Mouse (Mus musculus) cerebellum, postnatal 10 days (tissue): Measurements from ENCODE around the gene Nup93.

Experiments
- DNase-seq, 2 experiments: peaks; one replicate each; pipeline ENCODE4 v3.0.0; 2021; ENCODE audit warnings: mixed read lengths in 2 of 2

Gene Nup93

GRCm38 (mm10) chr8:94323041-94323440 lies 108.7 kb downstream of the Nup93 start:
- DNase-seq = no peak

GRCm38 (mm10) chr8:94324071-94324470 lies 109.7 kb downstream of the Nup93 start:
- DNase-seq = no peak

GRCm38 (mm10) chr8:94326016-94326415 lies 111.7 kb downstream of the Nup93 start:
- DNase-seq = peak in 1 of 2 experiments; percentile 22

GRCm38 (mm10) chr8:94328932-94329728 lies 114.8 kb downstream of the Nup93 start, which contains the start of gene Slc12a3:
Gene Slc12a3, plus strand, starts transcription at chr8:94329201.
- peak in 1 of 2 experiments; percentile 30 for DNase-seq

GRCm38 (mm10) chr8:94330733-94331132 lies 116.4 kb downstream of the Nup93 start:
- peak; percentile 68 to 80 for DNase-seq

DNA sequence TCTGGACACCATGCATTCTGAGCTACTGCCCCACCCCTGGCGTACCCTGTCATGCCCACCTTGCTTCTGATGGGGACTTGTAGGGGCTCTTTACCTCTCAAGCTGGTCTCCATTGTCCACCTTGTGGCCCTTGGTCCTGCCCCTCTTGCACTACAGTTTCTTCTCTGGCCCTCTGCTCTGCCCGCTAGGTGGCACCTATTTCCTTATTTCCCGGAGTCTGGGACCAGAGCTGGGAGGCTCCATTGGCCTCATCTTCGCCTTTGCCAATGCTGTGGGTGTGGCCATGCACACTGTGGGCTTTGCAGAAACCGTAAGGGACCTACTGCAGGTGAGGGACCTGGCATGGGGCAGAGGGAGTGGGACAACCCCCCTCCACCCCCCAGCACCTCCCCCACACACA lies 119.0 kb downstream of the Nup93 start:
- peak in 1 of 2 experiments; percentile 21 for DNase-seq

DNA sequence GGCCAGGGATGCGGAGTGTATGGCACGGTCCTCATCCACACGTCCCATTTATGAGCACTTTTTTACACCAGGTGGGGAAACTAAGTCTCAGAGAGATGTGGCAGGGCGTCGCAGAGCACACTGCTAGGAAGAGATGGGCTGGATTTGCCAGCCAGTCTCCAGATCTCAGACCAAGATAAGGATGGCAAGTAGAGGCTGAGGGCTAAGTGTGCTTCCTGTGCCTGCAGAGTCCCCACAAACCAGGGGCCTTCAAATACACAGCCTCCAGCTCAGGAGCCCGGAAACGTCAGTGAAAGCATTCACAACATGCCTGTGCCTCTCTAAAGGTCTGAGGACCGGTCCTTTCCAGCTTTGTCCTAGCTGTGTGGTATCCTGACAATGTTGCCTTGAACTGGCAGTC lies 123.2 kb downstream of the Nup93 start:
- DNase-seq = no peak

GRCm38 (mm10) chr8:94340796-94341195 lies 126.4 kb downstream of the Nup93 start:
- no peak for DNase-seq

DNA sequence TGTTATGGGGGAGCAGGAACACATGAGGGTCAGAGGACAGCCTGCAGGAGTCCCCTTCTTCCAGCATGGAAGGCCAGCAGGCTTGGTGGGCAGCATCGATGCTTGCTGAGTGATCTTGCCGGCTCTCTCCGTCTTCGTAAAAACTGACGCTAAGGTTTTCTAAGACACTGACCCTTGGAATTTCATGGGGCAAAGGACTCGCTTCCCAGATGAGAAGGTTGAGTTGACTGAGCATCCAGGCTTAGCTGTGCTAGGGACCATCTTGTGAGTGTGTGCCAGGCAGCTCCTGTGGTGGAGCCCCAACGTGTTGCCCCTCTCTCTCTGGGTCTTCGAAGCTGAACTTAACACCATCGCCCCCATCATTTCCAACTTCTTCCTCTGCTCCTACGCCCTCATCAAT lies 128.3 kb downstream of the Nup93 start:
- no peak for DNase-seq

DNA sequence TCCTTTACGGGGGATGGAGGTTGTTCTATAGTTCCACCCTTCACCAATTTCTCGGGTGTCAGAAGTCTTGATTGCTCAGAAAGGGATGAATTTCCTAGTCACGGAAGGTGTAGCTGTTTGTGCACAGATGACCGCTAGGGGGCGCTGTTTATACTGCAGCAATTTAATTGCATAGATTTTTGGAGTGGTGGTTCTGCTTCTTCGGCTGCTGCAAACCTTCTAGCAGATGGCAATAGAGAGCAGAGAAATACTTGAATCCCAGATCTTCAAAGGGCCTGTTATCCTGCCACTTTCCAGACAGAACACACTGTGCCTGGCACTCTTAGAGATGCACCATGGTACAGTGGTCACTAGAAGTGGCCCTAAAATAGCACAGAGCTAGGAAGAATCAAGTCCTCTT lies 128.9 kb downstream of the Nup93 start:
- peak; percentile 90 to 95 for DNase-seq

- DNase-seq = no peak
Measured at GRCm38 (mm10) chr8:94343778-94344320, 129.5 kb downstream of the Nup93 start.

DNA sequence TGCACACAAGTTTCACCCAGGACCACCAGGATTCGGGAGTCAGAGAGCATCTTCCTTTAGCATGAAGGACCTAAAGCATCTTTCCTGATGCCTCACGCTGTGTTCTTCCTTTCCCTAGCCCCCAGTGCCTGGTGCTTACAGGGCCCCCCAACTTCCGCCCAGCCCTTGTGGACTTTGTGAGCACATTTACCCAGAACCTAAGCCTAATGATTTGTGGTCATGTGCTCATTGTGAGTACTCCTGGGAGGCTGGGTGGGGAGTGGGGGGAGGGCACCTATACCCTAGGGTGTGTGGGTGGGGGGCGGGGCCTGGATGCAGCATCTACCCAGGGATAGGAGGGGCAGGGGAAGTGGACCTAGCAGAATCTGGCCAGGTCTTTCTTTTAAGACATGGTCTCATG lies 131.3 kb downstream of the Nup93 start:
- DNase-seq = no peak

DNA sequence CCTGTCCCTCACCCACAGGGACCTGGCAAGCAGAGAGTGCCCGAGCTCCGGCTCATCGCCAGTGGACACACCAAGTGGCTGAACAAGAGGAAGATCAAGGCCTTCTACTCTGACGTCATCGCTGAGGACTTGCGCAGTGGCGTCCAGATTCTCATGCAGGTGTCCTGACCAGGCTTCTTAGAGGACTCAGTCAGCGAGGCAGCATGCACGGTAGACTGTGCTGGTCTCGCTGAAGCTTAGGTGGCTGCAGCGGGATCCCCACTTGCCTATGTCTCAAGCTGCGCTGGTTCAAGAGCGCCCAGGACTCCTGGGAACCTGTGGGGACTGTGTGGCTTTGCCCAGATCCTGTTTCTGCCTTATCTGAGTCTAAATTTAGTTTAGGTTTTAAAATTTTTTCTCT lies 131.9 kb downstream of the Nup93 start:
- no peak for DNase-seq

GRCm38 (mm10) chr8:94348425-94348824 lies 134.1 kb downstream of the Nup93 start:
- peak in 1 of 2 experiments; percentile 30 for DNase-seq

DNA sequence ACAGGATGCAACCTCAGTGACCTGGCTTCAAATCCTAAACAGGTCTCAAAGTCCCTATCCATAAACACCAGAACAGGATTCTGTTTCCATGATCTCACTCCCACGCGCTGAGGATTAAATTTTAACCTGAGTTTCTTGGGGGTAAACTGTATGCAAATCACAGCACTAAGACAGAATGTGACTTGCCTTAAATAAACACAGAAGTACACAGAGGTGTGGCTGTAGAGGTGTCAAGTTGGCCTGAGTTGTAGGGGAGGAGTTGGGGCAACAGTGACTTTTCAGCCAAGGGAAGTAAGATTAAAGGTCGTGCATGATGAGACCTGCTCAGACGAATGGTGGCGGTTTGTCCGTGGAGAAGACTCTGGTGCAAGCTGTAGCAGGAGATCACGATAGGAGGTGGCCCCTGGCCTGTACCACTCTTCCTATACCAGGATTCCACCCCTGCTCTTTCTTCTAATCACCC lies 139.7 kb downstream of the Nup93 start:
- DNase-seq = no peak

- no peak for DNase-seq
Measured at GRCm38 (mm10) chr8:94354571-94354970, 140.2 kb downstream of the Nup93 start.

- DNase-seq = no peak
Measured at GRCm38 (mm10) chr8:94357220-94357619, 142.9 kb downstream of the Nup93 start.

DNA sequence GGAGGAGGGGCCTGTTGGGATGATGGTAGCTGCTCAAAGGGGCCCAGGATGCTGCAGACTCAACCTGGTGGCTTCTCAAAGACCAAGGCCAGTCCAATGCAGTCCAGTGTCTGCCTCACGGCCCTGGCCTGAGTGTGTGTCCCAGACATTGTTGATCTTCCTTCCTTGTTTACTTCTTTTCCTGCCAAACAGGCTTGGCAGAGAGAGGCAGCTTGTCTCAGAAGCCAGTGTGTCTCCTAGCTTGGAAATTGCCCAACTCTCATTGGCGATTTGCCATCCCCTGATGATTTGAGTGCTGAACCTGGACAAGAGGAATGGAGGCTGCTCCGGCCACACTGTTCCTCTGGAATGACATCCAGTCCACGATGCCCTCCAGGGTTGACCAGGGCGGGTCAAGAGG lies 144.2 kb downstream of the Nup93 start:
- DNase-seq = peak; percentile 93 to 96

DNA sequence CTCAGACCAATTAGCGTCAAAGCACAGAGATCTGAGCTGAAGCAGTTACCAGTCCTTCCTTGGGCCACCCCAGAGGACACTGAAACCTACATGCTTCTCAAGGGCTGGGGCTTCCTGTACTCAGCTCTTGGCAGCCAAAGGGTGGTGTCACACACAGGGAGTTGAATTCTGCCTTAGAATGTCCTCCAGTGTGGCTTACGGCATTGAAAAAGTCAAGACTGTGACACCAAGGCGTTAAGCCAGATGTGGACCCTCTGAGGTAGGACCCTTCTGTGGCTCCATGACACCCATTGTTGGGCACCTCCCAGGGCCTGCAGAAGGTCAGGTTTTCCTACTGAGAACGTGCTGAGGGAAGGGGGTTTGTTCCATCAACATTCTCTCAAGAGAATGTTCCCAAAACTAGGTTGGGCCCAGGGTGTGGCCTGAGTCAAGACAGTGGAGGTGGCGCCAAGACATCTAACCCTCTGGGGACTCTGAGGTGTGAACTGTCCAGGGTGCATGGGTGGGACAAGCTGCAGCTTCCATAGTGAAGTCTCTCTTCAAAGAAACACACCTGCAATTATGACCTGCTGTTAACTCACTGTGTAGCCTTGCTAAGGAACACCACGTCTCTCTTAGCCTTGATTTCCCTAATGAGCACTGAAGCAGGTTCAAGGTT lies 147.5 kb downstream of the Nup93 start:
- no peak for DNase-seq

DNA sequence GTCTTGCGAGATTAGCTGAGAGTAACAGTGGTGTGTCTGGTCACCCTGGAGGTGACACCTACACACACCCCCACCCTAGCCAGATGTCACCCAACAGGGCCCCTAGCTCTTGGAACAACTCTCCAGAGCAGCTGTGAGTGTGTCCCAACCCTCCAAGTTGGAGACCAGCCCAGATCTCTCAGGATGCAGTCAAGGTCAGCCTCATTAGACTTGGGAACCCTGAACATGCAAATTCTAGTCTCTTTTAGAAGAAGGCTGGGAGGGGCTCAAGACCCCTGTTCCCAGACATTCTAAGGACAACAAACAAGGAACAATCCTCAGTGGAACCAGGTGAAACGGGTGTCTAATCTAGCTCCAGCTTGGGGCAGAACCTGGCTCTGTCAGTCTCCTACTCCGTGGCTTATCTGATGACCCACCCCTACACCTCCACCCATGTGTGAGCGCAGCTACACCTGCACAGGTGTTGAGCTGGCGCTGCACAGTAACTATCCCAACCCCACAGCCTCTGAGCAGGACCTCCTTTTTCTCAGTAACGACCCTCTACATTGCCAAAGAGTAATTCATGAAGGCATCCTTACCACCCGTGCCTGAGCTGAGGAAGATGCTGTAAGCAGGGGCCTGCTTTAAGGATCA lies 148.4 kb downstream of the Nup93 start:
- DNase-seq = peak; percentile 24 to 28

- DNase-seq = no peak
Measured at GRCm38 (mm10) chr8:94363288-94363688, 148.9 kb downstream of the Nup93 start.

- peak; percentile 48 to 55 for DNase-seq
Measured at GRCm38 (mm10) chr8:94363906-94364305, 149.5 kb downstream of the Nup93 start.

GRCm38 (mm10) chr8:94364686-94365312 lies 150.4 kb downstream of the Nup93 start:
- no peak for DNase-seq
